Mouse (Mus musculus) CH12F3 (cell line): Measurements from ENCODE around the gene Stmn1.

ENCODE experiments used
- in situ Hi-C: fragments of 300-500 bp; cut with MboI; formaldehyde crosslinking; loops from 2 replicates; pipeline ENCODE4 v1.14.3; 2020; ENCODE audit warnings: low sequenced_read_pairs

The Stmn1 gene

GRCm38 (mm10) chr4:134468215-134468575 lies at the start of gene Stmn1:
TSS of gene Stmn1 (plus strand) at chr4:134468320.
- in situ Hi-C loops = no loop called here

- in situ Hi-C loops = no loop called here
Measured at GRCm38 (mm10) chr4:134421971-134422370, 46.1 kb upstream of the Stmn1 start.

- in situ Hi-C loops = no loop called here
Measured at GRCm38 (mm10) chr4:134423949-134424348, 44.2 kb upstream of the Stmn1 start.

- in situ Hi-C loops = no loop called here
Measured at GRCm38 (mm10) chr4:134425088-134425487, 43.0 kb upstream of the Stmn1 start.

GRCm38 (mm10) chr4:134430381-134431004 lies 37.6 kb upstream of the Stmn1 start:
- in situ Hi-C loops = no loop called here

GRCm38 (mm10) chr4:134432686-134433360 lies 35.3 kb upstream of the Stmn1 start:
- in situ Hi-C loops = no loop called here

- in situ Hi-C loops = no loop called here
Measured at GRCm38 (mm10) chr4:134436185-134436584, 31.9 kb upstream of the Stmn1 start.

GRCm38 (mm10) chr4:134436659-134437058 lies 31.5 kb upstream of the Stmn1 start:
- in situ Hi-C loops = no loop called here

- in situ Hi-C loops = no loop called here
Measured at GRCm38 (mm10) chr4:134439119-134439518, 29.0 kb upstream of the Stmn1 start.

GRCm38 (mm10) chr4:134439919-134440318 lies 28.2 kb upstream of the Stmn1 start:
- in situ Hi-C loops = no loop called here

- in situ Hi-C loops = no loop called here
Measured at GRCm38 (mm10) chr4:134442216-134442615, 25.9 kb upstream of the Stmn1 start.

GRCm38 (mm10) chr4:134443589-134443988 lies 24.5 kb upstream of the Stmn1 start:
- in situ Hi-C loops = no loop called here

GRCm38 (mm10) chr4:134444949-134445348 lies 23.2 kb upstream of the Stmn1 start:
- in situ Hi-C loops = no loop called here

GRCm38 (mm10) chr4:134445489-134445888 lies 22.6 kb upstream of the Stmn1 start:
- in situ Hi-C loops = no loop called here

GRCm38 (mm10) chr4:134447966-134448365 lies 20.2 kb upstream of the Stmn1 start:
- in situ Hi-C loops = no loop called here

- in situ Hi-C loops = no loop called here
Measured at GRCm38 (mm10) chr4:134449595-134450391, 18.3 kb upstream of the Stmn1 start.

- in situ Hi-C loops = no loop called here
Measured at GRCm38 (mm10) chr4:134450392-134451195, 17.5 kb upstream of the Stmn1 start.

GRCm38 (mm10) chr4:134451484-134451883 lies 16.6 kb upstream of the Stmn1 start:
- in situ Hi-C loops = no loop called here

GRCm38 (mm10) chr4:134453619-134454400 lies 14.3 kb upstream of the Stmn1 start:
- in situ Hi-C loops = no loop called here

- in situ Hi-C loops = no loop called here
Measured at GRCm38 (mm10) chr4:134455310-134455709, 12.8 kb upstream of the Stmn1 start.
